Mouse (Mus musculus) layer of hippocampus, adult 11-12 months (tissue): ENCODE measurements around the gene Slc16a2.
"Not testable (repeated sequence)": the region's sequence is repeated elsewhere in the genome, so short reads cannot be mapped to it uniquely, and the experiment has no call there.

Experiments
- DNase-seq: peaks from one replicate; pipeline ENCODE4 v3.0.0; 2022; ENCODE audit warnings: low spot score

The Slc16a2 gene

DNA sequence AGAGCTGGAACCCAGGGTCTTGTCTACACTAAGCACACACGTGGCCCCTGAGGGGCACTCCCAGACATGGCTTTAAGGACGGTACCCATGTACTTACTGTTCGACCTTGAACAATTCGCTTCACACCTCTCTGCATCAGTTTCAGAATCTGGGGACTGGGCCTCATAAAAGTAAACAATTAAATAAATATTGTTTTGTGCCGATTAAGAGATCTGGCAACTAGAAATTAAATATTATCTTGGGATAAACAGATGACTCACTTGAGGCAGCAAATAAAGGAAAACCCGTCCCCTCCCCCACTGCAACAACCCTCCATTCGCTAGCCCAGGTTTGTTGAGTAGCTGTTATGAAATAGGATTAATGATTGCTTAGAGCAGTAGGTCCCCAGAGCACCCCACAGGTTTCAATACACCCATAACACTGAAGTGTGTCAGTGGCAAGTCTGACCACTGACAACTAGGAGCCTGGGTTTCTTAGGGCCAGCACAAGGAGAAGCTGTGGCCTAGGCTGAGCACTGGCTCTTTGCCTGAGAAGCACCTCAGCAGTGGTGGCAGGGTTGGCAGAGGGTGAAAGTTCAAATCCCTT is 87.7 kb downstream of the Slc16a2 start:
- DNase-seq, result no peak

- no peak for DNase-seq
Measured at GRCm38 (mm10) chrX:103733091-103733490, 88.7 kb downstream of the Slc16a2 start.

DNA sequence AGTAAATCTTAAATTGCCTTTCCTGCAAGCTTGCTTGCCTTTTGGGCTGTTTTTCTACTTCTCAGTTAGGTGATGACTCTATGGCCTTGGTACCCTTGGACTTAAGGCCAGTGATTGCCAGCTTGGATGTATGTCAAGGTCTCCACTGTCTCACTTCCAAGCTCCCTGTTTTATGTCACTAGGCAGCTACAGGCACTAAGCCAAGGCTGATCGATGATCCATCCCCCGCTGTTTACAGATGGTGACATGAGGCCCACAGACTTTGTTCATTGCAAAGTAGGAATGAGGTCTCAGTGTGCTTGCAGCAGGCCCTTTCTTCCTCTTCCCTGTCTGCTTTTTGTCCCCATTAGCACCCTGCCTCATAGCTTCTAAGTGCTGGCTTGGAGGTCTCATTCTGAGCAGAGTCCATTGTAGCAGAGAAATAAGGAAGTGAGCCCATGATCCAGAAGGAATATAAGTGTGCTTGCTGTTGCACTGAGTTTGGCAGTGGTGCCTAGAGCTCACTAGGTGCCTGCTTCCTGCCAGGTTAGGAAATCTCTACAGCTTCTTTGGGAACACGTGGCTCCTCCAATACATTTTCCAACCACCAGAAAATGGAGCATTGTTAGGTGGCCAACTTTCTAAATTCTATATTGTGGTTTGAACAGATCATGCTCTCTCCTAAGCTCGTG is 89.6 kb downstream of the Slc16a2 start:
- peak; percentile 22 for DNase-seq

GRCm38 (mm10) chrX:103722437-103722836 is 99.3 kb downstream of the Slc16a2 start:
- DNase-seq, result no peak

DNA sequence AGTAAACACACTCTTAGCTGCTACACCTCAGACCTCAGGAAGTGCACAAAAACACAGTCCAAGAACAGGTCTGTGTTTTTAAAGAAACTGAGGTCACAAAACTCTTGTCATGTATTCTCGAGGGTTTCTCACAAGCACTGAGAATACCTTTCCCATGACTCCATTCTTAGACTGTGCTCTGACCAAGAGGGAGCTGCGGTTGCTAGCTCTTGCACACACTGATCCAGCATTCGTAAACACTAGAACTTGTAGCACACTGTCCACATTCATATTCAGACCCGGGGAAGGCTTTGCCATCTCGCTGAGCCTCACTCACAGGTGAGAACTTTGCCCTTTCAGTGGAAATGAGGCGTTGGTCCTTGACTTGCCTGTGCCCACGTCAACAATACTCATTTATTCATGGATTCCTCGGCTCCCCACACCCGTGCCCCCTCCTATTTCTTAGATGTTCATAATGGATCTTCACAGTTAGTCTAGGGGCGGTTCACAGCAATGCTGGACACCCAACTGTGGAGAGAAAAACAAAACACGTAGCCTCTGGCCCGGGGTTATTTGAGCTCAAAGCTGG is 102.1 kb downstream of the Slc16a2 start:
- DNase-seq, result no peak

- DNase-seq, result no peak
Measured at GRCm38 (mm10) chrX:103712922-103713321, 108.9 kb downstream of the Slc16a2 start.

DNA sequence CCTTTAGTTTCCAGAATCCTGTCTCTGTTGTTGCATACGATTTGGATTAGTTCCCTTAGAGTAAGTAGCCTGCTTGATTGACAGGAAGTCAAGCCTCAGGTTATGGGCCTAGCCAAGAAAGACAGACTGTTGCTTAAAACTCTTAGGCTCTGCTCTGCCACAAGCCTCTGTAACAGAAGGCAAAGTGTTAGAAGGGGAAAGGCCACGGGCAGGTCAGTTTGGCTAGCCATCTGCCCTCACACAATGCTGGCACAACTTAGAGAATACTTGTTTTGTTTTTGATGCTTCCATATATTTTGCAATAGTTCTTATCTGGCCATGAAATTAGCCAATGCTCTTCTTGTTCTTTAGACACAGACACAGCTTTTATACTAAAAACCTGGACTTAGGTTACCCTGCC is 112.1 kb downstream of the Slc16a2 start:
- DNase-seq, result no peak

- DNase-seq, result no peak
Measured at GRCm38 (mm10) chrX:103708592-103708991, 113.2 kb downstream of the Slc16a2 start.

GRCm38 (mm10) chrX:103704611-103705010 is 117.2 kb downstream of the Slc16a2 start:
- DNase-seq, result no peak

DNA sequence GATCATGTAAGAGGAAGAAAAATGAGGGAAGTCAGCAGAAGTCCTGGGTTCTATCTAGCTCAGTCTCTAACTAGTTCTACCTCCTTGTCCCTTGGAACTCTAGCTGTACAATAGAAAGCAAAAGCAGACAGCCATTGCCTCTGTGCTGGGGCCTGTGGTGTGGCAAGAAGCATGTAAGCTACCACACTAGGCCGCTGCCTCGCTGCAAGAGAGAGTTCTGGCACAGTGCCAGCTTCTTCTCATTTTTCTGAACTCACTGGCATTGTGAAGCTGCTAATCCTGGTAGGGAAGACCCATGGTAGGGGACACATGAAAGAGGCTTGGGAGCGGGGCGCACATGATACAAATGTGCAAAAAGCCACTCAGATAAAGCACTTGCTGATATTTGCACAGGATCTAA is 117.8 kb downstream of the Slc16a2 start:
- peak; percentile 24 for DNase-seq

DNA sequence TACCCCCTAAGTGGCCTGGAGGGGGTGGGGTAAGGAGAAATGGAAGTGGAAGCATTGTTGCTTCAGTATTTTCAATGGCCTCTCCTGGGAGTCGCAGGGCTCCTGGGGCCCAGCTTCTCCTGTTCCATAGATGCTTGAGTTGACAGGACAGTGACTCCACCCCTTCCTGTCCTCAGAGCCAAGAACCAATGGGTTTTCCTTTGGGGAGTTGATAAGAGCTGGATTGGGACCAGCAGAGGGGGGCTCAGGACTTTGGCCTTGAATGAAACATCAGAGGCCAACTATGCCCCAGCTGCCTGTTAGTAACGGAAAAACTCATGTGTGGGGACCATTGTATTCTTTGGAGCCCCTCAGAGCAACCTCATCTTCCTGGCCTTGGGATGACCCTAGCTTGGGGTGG is 124.0 kb downstream of the Slc16a2 start:
- no peak for DNase-seq

GRCm38 (mm10) chrX:103696081-103696519 is 125.7 kb downstream of the Slc16a2 start:
- peak; percentile 61 for DNase-seq

DNA sequence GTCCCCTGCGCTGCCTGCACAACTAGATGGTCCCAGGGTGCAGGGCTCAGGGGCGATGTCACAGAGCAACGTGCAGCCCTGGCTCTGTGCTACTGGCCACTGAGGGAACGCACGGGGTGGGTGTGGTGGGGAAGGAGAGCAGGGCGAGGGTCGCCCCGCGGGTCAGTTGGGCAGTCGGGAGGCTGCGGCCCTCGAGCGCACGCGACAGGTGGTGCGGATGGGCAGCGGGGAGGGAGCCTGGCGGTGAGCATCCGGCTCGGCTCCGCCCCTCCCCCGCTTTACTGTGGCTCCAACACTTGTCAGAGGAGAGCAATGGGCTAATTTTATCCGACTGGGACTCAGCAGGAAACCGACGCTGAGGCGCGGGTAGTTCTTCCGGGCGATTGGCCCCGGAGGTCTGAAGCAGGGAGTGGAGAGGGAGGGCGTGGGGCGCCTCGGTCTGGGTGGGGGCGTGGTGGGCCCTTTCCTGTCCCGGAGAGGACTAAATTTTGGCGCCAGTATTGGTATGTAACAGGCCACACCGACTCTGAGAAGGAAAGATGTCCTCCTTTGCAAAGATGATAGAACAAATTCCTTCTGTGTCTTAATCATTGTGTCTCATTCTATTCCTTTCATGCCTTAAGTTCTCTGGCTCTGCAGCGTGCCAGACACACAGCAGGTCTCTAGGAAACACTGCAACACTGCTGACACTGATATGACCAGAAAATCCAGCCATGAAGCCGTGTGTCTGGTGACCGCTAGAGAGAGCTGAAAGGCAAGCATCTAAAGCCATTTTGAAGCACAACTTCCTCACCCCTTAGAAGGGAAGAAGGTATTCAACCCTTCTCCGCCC is 126.4 kb downstream of the Slc16a2 start:
- peak; percentile 56 for DNase-seq

GRCm38 (mm10) chrX:103694787-103695164 is 127.0 kb downstream of the Slc16a2 start:
- peak; percentile 14 for DNase-seq

DNA sequence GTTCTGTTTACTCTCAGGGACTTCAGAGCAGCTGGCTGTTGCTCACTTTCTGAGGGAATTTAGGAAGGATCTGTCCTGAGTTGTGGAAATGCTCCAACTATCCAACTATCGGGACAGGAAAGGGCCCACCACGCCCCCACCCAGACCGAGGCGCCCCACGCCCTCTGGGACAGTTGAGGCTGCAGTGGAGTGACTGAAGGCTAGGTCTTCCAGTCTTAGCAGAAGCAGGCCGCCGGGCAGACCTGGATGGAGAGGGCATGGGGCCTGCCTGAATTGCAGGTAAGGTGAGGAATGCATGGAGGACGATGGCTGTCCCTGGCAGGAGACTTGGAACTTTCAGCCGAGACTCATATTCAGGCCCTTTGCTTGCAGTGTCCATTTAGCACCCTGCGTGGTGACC is 127.4 kb downstream of the Slc16a2 start:
- no peak for DNase-seq

DNA sequence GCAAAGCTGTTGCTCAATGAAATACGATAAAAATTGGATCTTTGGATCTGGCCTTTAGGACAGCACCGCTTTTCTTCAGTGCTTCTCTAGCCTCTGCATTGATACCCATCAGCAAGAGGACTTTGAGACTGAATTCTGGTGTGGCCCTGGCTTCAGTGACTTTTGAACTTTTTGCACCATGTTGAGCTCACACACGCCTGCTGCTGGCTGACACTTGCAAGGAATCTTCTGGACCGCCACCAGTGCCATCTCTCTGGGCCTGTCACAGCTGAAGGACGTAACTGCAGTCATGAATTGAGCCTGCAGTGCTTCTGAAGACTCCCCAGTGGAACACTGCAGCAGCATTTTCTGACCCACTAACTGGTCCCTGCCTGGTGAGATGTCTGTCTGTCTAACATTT is 128.9 kb downstream of the Slc16a2 start:
- DNase-seq, result no peak

DNA sequence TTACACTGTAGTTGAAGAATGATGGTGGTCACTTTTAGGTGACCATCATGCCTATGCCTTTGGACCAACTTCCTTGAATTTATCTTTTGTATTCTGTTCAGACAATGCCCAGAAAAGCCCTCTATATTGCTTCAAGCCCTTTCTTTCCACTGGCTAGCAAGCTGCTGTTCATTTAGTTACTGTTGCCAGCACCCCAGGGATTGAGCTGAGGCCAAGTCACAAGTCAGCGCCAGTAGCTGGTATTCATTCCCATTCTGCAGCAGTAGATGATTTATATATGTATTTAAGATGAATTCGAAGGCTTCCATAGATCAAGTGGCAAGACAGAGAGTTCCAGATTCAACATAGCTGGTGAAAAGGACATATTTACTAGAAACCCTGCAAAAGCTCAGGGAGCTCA is 133.2 kb downstream of the Slc16a2 start:
- no peak for DNase-seq

GRCm38 (mm10) chrX:103674674-103675073 is 147.1 kb downstream of the Slc16a2 start:
- DNase-seq, result no peak

- no peak for DNase-seq
Measured at GRCm38 (mm10) chrX:103673761-103674160, 148.0 kb downstream of the Slc16a2 start.

DNA sequence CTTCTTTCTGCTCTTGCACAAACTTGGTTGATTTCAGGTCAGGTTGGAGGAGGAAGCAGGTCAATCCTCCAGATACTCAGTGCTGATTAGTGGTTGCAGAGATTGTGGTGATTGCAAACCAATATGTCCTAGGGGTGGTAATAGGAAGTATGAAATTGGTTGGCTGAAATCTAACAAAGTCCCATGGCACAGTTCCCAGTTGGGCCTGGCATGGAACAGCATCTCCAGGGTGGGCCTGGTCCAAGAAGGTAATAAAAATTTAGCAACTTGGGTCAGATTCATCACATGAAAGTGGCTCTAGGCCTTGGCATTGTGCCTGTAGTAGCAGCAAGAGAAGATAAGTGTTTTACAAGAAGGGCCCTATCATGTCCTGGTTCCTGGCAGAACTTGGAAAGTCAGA is 151.5 kb downstream of the Slc16a2 start:
- DNase-seq, result no peak

GRCm38 (mm10) chrX:103664445-103664844 is 157.3 kb downstream of the Slc16a2 start:
- not testable (repeated sequence) for DNase-seq

DNA sequence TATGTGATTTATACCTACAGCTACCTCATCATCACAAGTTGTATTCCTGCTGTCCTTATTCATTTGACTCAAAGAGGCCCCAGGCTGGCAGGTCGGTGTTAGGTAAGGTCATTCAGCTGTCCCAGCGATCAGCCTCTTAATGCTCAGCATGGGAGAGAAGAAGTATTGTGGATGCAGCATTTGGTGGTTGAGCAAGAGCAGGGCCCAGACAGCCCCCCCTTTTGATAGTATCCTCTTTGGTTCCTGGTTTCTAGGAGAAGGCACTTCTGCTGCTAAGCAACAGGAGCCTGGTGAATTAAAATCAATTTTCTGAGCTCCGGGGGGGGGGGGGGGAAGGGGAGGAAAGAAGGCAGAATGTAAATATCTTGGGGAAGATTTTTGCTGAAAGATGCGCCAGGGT is 162.8 kb downstream of the Slc16a2 start:
- DNase-seq, result peak; percentile 15

- no peak for DNase-seq
Measured at GRCm38 (mm10) chrX:103653021-103653420, 168.8 kb downstream of the Slc16a2 start.
